Mouse (Mus musculus): Measurements from ENCODE around the gene Rbfox1.

DNA sequence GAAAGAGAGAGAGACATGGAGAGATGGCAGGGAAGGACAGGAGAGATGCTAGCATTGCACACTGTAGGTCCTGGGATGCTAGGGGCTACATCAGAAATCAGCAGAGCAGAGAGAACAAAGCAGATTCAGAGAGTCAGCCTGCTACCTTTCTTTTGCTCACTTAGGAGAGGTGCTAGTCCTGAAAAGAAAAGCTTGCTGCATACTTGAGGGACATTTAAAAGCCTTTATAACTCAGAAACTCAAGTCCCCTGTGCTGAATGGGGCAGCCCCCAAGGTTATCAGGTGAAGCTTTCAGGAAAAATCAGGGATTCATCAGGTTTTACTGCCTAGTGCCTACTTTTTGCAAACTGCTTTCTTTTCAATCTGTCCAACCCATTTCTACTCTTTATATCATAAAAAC is 1480.7 kb downstream of the Rbfox1 start:
- TF ChIP-seq CTCF (IDR thresholded peaks at IDR 0.05; ENCODE audit: low read depth) (no peak), EP300 (optimal IDR thresholded peaks at IDR 0.05) (no peak)
